Mouse (Mus musculus) limb, embryonic 12.5 days (tissue): ENCODE results near the gene Gm28635. TPM values are rescaled to one million over a fixed set of nuclear protein-coding genes. Genes with fewer than 3 reads are reported as not detected.

Experiments used
- ATAC-seq: fragments of 200-750 bp; cut with Nextera tagmentation; 2 replicates; pipeline ENCODE4 v1.8.0; 2017; ENCODE audit warnings: low read depth, moderate TSS enrichment; ENCODE audit not compliant: insufficient number of reproducible peaks, insufficient read depth, low FRiP score, low TSS enrichment
- H3K27ac ChIP-seq: fragments of 300-500 bp; sonication (generic); 2 replicates; pipeline ENCODE4 v1.5.1; 2016; ENCODE audit warnings: mild to moderate bottlenecking, moderate library complexity
- H3K27me3 ChIP-seq: fragments of 300-500 bp; sonication (generic); 2 replicates; pipeline ENCODE4 v1.6.1; 2016; ENCODE audit warnings: mild to moderate bottlenecking, moderate library complexity
- H3K36me3 ChIP-seq: fragments of 300-500 bp; sonication (generic); 2 replicates; pipeline ENCODE4 v1.6.1; 2016; ENCODE audit warnings: mild to moderate bottlenecking, moderate library complexity
- H3K4me1 ChIP-seq: fragments of 300-500 bp; sonication (generic); replicated peaks from 2 replicates; pipeline ENCODE4 v1.6.1; 2016
- H3K4me2 ChIP-seq: fragments of 300-500 bp; sonication (generic); 2 replicates; pipeline ENCODE4 v1.6.1; 2016; ENCODE audit warnings: mild to moderate bottlenecking, moderate library complexity
- H3K4me3 ChIP-seq: fragments of 300-500 bp; sonication (generic); replicated peaks from 2 replicates; pipeline ENCODE4 v1.5.1; 2016; ENCODE audit warnings: mild to moderate bottlenecking
- H3K9ac ChIP-seq: fragments of 300-500 bp; sonication (generic); replicated peaks from 2 replicates; pipeline ENCODE4 v1.6.1; 2016; ENCODE audit warnings: mild to moderate bottlenecking, moderate library complexity
- H3K9me3 ChIP-seq: fragments of 300-500 bp; sonication (generic); 2 replicates; pipeline ENCODE4 v1.6.1; 2016; ENCODE audit warnings: mild to moderate bottlenecking, moderate library complexity
- WGBS: fragments of 180-500 bp; shearing (Covaris S2); methylation state at CpG from one replicate; pipeline ENCODE4 v1.1.7; 2016; 5-methylcytosine and 5-hydroxymethylcytosine counted together
- polyA plus RNA-seq: library from polyadenylated mRNA; unstranded; fragments of >200 nt; fragmentation: Nextera tagmentation; extraction: Ambion mirVana; gene quantifications from 2 replicates; pipeline ENCODE4 v1.2.1, GENCODE M21; 2016

The Gm28635 gene
- polyA plus RNA-seq, 1 experiment from 2014 or later, result not detected

- H3K4me3 ChIP-seq, result no peak overlapping the region
- WGBS, result 25% methylated on average over 4 of the region's 4 CpGs
Measured at GRCm38 (mm10) chr2:84634934-84635482, 42.8 kb downstream of the Gm28635 start.

GRCm38 (mm10) chr2:84634006-84634405 is 43.8 kb downstream of the Gm28635 start:
- no peak overlapping the region for H3K4me2 ChIP-seq
- H3K9me3 ChIP-seq, result no peaks in the 10 kb centered on the region
- peaks cover 59% of the 10 kb centered on the region for H3K4me1 ChIP-seq
- 71% methylated on average over 4 of the region's 4 CpGs for WGBS
- H3K27ac ChIP-seq, result no peak overlapping the region
- H3K4me3 ChIP-seq, result no peak overlapping the region
- H3K36me3 ChIP-seq, result 0 out of 2 replicates have a peak, but pooled peaks cover 3% of the 10 kb centered on the region
- no peak for ATAC-seq
- H3K27me3 ChIP-seq, result no peaks in the 10 kb centered on the region
- no peak overlapping the region for H3K9ac ChIP-seq

More at GRCm38 (mm10) chr2:84634934-84635482, 42.8 kb downstream of the Gm28635 start:
- no peaks in the 10 kb centered on the region for H3K27me3 ChIP-seq
- no peak overlapping the region for H3K9ac ChIP-seq
- peak overlapping the region; percentile 94 for H3K27ac ChIP-seq
- ATAC-seq, result no peak
- H3K9me3 ChIP-seq, result no peaks in the 10 kb centered on the region
- H3K36me3 ChIP-seq, result no peaks in the 10 kb centered on the region
- H3K4me2 ChIP-seq, result peak overlapping the region; percentile 44
- H3K4me1 ChIP-seq, result peaks cover 61% of the 10 kb centered on the region

GRCm38 (mm10) chr2:84632999-84633398 is 44.8 kb downstream of the Gm28635 start:
- 0 out of 2 replicates have a peak, but pooled peaks cover 3% of the 10 kb centered on the region for H3K36me3 ChIP-seq
- H3K27me3 ChIP-seq, result no peaks in the 10 kb centered on the region
- no peak overlapping the region for H3K27ac ChIP-seq
- no peak overlapping the region for H3K4me2 ChIP-seq
- H3K9ac ChIP-seq, result no peak overlapping the region
- 7% methylated on average over 3 of the region's 3 CpGs for WGBS
- no peaks in the 10 kb centered on the region for H3K9me3 ChIP-seq
- H3K4me1 ChIP-seq, result peaks cover 49% of the 10 kb centered on the region
- H3K4me3 ChIP-seq, result no peak overlapping the region
- no peak for ATAC-seq

GRCm38 (mm10) chr2:84632001-84632400 is 45.8 kb downstream of the Gm28635 start:
- H3K27ac ChIP-seq, result no peak overlapping the region
- WGBS, result 97% methylated on average over 1 of the region's 1 CpGs
- H3K4me2 ChIP-seq, result no peak overlapping the region
- H3K36me3 ChIP-seq, result 0 out of 2 replicates have a peak, but pooled peaks cover 3% of the 10 kb centered on the region
- peaks cover 48% of the 10 kb centered on the region for H3K4me1 ChIP-seq
- no peaks in the 10 kb centered on the region for H3K9me3 ChIP-seq
- H3K4me3 ChIP-seq, result no peak overlapping the region
- no peak for ATAC-seq
- H3K9ac ChIP-seq, result no peak overlapping the region
- H3K27me3 ChIP-seq, result no peaks in the 10 kb centered on the region

- 23% methylated on average over 3 of the region's 3 CpGs for WGBS
- Histone ChIP-seq H3K4me1 (peaks cover 16% of the 10 kb centered on the region), H3K4me3 (no peak overlapping the region), H3K36me3 (peaks cover 26% of the 10 kb centered on the region; the same call in 1 of the 2 replicates), H3K27ac (peak overlapping the region; percentile 29; the same call in 1 of the 2 replicates), H3K9ac (no peak overlapping the region), H3K9me3 (no peaks in the 10 kb centered on the region), H3K4me2 (no peak overlapping the region), H3K27me3 (no peaks in the 10 kb centered on the region)
- ATAC-seq, result no peak
Measured at GRCm38 (mm10) chr2:84627036-84627435, 50.8 kb downstream of the Gm28635 start.

- no peak overlapping the region for H3K4me3 ChIP-seq
- WGBS, result 63% methylated on average over 7 of the region's 7 CpGs
- H3K4me2 ChIP-seq, result no peak overlapping the region
- peaks cover 16% of the 10 kb centered on the region for H3K4me1 ChIP-seq
- no peaks in the 10 kb centered on the region for H3K9me3 ChIP-seq
- no peak for ATAC-seq
- peaks cover 29% of the 10 kb centered on the region; the same call in 1 of the 2 replicates for H3K36me3 ChIP-seq
- H3K27me3 ChIP-seq, result no peaks in the 10 kb centered on the region
- H3K9ac ChIP-seq, result no peak overlapping the region
- peak overlapping the region; percentile 29; the same call in 1 of the 2 replicates for H3K27ac ChIP-seq
Measured at GRCm38 (mm10) chr2:84626366-84626975, 51.4 kb downstream of the Gm28635 start.

- ATAC-seq, result no peak
- Histone ChIP-seq H3K27me3 (no peaks in the 10 kb centered on the region), H3K9me3 (no peaks in the 10 kb centered on the region), H3K4me3 (no peak overlapping the region), H3K36me3 (peaks cover 49% of the 10 kb centered on the region), H3K4me2 (no peak overlapping the region), H3K9ac (no peak overlapping the region), H3K27ac (no peak overlapping the region), H3K4me1 (peaks cover 16% of the 10 kb centered on the region)
- WGBS, result 95% methylated on average over 17 of the region's 17 CpGs
Measured at GRCm38 (mm10) chr2:84624201-84624600, 53.6 kb downstream of the Gm28635 start.

GRCm38 (mm10) chr2:84623428-84624119 is 54.3 kb downstream of the Gm28635 start:
- Histone ChIP-seq H3K4me3 (no peak overlapping the region), H3K9ac (no peak overlapping the region), H3K9me3 (no peaks in the 10 kb centered on the region), H3K4me1 (peaks cover 16% of the 10 kb centered on the region), H3K36me3 (peaks cover 53% of the 10 kb centered on the region), H3K27ac (no peak overlapping the region), H3K4me2 (no peak overlapping the region), H3K27me3 (no peaks in the 10 kb centered on the region)
- WGBS, result 95% methylated on average over 3 of the region's 3 CpGs
- ATAC-seq, result no peak

- H3K4me3 ChIP-seq, result no peak overlapping the region
- no peak overlapping the region for H3K4me2 ChIP-seq
- H3K9ac ChIP-seq, result no peak overlapping the region
- 74% methylated on average over 2 of the region's 2 CpGs for WGBS
- peaks cover 14% of the 10 kb centered on the region for H3K4me1 ChIP-seq
- no peak overlapping the region for H3K27ac ChIP-seq
- no peaks in the 10 kb centered on the region for H3K27me3 ChIP-seq
- H3K9me3 ChIP-seq, result no peaks in the 10 kb centered on the region
- no peak for ATAC-seq
- peaks cover 56% of the 10 kb centered on the region for H3K36me3 ChIP-seq
Measured at GRCm38 (mm10) chr2:84622668-84623067, 55.2 kb downstream of the Gm28635 start.

GRCm38 (mm10) chr2:84619646-84620340 is 58.0 kb downstream of the Gm28635 start:
- ATAC-seq, result no peak
- no peak overlapping the region for H3K9ac ChIP-seq
- H3K4me3 ChIP-seq, result no peak overlapping the region
- no peak overlapping the region for H3K4me2 ChIP-seq
- H3K27me3 ChIP-seq, result no peaks in the 10 kb centered on the region
- no peaks in the 10 kb centered on the region for H3K9me3 ChIP-seq
- WGBS, result 95% methylated on average over 21 of the region's 21 CpGs
- H3K36me3 ChIP-seq, result peaks cover 85% of the 10 kb centered on the region
- H3K27ac ChIP-seq, result no peak overlapping the region
- H3K4me1 ChIP-seq, result no peaks in the 10 kb centered on the region

- H3K4me1 ChIP-seq, result no peaks in the 10 kb centered on the region
- no peak overlapping the region for H3K27ac ChIP-seq
- no peaks in the 10 kb centered on the region for H3K27me3 ChIP-seq
- H3K9ac ChIP-seq, result no peak overlapping the region
- no peak overlapping the region for H3K4me2 ChIP-seq
- H3K36me3 ChIP-seq, result peaks cover 85% of the 10 kb centered on the region
- H3K9me3 ChIP-seq, result no peaks in the 10 kb centered on the region
- no peak overlapping the region for H3K4me3 ChIP-seq
- WGBS, result 80% methylated on average over 2 of the region's 2 CpGs
- ATAC-seq, result no peak
Measured at GRCm38 (mm10) chr2:84618914-84619313, 58.9 kb downstream of the Gm28635 start.
